Mouse (Mus musculus): ENCODE data around the gene Fgfr2. TPM values are rescaled to one million over a fixed set of nuclear protein-coding genes. Genes with fewer than 3 reads are reported as not detected.
"Not testable (repeated sequence)": the region's sequence is repeated elsewhere in the genome, so short reads cannot be mapped to it uniquely, and the experiment has no call there.

Gene Fgfr2
- polyA plus RNA-seq, 1 experiment from 2014 or later: 93.4 TPM

- not testable (repeated sequence) for H3K27ac ChIP-seq (ENCODE audit: low read length); H3K4me2 ChIP-seq (ENCODE audit: low read depth, low read length); ATAC-seq (ENCODE audit: insufficient read depth, low FRiP score); H3K9me3 ChIP-seq (replicated peaks; ENCODE audit: control insufficient read depth, low read length); H3K4me3 ChIP-seq (replicated peaks; ENCODE audit: low read length); H3K9ac ChIP-seq (ENCODE audit: low read length); H3K36me3 ChIP-seq (ENCODE audit: control insufficient read depth, insufficient read depth, low read length); H3K27me3 ChIP-seq (ENCODE audit: control insufficient read depth, insufficient read depth, low read length)
- H3K4me1 ChIP-seq (ENCODE audit: control insufficient read depth, insufficient read depth, low read length): peaks cover 28% of the 10 kb centered on the region
- WGBS: 56% methylated on average over 6 of the region's 6 CpGs
These were observed 460.3 kb downstream of the Fgfr2 start for GRCm38 (mm10) chr7:132662831-132663230.

DNA sequence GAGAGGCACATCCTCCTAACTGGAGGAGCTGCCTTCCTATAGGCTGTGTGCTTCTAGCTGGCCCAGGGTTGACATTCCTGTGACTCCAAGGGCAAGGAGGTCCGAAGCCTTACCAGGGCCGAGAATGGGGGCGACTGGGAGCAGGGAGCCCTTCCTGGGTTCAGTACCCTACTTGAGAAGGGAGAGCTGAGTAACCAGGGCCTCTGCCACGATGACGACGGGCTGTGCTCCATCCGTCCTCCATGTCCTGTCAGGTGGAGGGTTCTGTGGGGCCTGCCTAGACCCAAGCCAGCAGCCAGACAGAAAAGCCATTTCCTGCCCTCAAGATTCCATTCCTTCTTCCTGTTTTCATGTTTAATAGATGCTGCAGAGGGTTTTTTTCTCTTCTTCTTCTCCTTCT lies 463.5 kb downstream of the Fgfr2 start:
- ATAC-seq (ENCODE audit: insufficient read depth, low FRiP score): no peak
- Histone ChIP-seq H3K4me2 (ENCODE audit: low read depth, low read length) (no peak overlapping the region), H3K27ac (ENCODE audit: low read length) (no peak overlapping the region; the same call in 1 of the 2 replicates), H3K27me3 (ENCODE audit: control insufficient read depth, insufficient read depth, low read length) (no peaks in the 10 kb centered on the region), H3K4me1 (ENCODE audit: control insufficient read depth, insufficient read depth, low read length) (peaks cover 39% of the 10 kb centered on the region), H3K9ac (ENCODE audit: low read length) (no peak overlapping the region), H3K9me3 (replicated peaks; ENCODE audit: control insufficient read depth, low read length) (no peaks in the 10 kb centered on the region), H3K36me3 (ENCODE audit: control insufficient read depth, insufficient read depth, low read length) (no peaks in the 10 kb centered on the region), H3K4me3 (replicated peaks; ENCODE audit: low read length) (no peak overlapping the region)
- 57% methylated on average over 7 of the region's 7 CpGs for WGBS

DNA sequence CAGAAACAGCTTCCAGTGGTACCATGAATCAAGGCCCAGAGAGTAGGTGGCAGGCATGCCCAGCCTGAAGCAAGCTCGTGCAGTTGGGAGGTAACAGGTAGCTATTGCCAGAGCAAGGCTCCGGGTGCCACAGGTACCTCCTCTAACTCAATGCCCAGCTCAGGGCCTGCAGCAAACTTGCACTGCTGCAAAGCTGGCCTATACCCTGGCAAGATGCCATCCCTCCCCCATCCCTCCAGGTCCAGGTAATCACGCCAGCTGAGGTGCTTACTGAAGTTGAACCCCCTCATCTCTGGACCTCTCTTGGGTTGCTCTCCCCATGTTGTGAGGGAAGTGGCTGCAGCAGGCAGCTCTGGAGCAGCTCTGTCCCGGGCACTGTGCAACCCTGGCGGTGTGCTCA lies 464.5 kb downstream of the Fgfr2 start:
- Histone ChIP-seq H3K4me2 (ENCODE audit: low read depth, low read length) (no peak overlapping the region), H3K27me3 (ENCODE audit: control insufficient read depth, insufficient read depth, low read length) (no peaks in the 10 kb centered on the region), H3K9ac (ENCODE audit: low read length) (peak overlapping the region; percentile 46; the same call in 1 of the 2 replicates), H3K9me3 (replicated peaks; ENCODE audit: control insufficient read depth, low read length) (no peaks in the 10 kb centered on the region), H3K4me1 (ENCODE audit: control insufficient read depth, insufficient read depth, low read length) (peaks cover 39% of the 10 kb centered on the region), H3K4me3 (replicated peaks; ENCODE audit: low read length) (no peak overlapping the region), H3K27ac (ENCODE audit: low read length) (peak overlapping the region; percentile 63), H3K36me3 (ENCODE audit: control insufficient read depth, insufficient read depth, low read length) (no peaks in the 10 kb centered on the region)
- ATAC-seq (ENCODE audit: insufficient read depth, low FRiP score): no peak
- WGBS: 76% methylated on average over 5 of the region's 5 CpGs

GRCm38 (mm10) chr7:132658058-132658450 lies 465.1 kb downstream of the Fgfr2 start:
- no peaks in the 10 kb centered on the region for H3K27me3 ChIP-seq (ENCODE audit: control insufficient read depth, insufficient read depth, low read length)
- H3K4me3 ChIP-seq (replicated peaks; ENCODE audit: low read length): no peak overlapping the region
- no peaks in the 10 kb centered on the region for H3K9me3 ChIP-seq (replicated peaks; ENCODE audit: control insufficient read depth, low read length)
- peaks cover 39% of the 10 kb centered on the region for H3K4me1 ChIP-seq (ENCODE audit: control insufficient read depth, insufficient read depth, low read length)
- H3K36me3 ChIP-seq (ENCODE audit: control insufficient read depth, insufficient read depth, low read length): no peaks in the 10 kb centered on the region
- peak overlapping the region; percentile 63 for H3K27ac ChIP-seq (ENCODE audit: low read length)
- H3K4me2 ChIP-seq (ENCODE audit: low read depth, low read length): peak overlapping the region; percentile 20; the same call in 1 of the 2 replicates
- no peak for ATAC-seq (ENCODE audit: insufficient read depth, low FRiP score)
- WGBS: 14% methylated on average over 9 of the region's 9 CpGs
- H3K9ac ChIP-seq (ENCODE audit: low read length): peak overlapping the region; percentile 43

DNA sequence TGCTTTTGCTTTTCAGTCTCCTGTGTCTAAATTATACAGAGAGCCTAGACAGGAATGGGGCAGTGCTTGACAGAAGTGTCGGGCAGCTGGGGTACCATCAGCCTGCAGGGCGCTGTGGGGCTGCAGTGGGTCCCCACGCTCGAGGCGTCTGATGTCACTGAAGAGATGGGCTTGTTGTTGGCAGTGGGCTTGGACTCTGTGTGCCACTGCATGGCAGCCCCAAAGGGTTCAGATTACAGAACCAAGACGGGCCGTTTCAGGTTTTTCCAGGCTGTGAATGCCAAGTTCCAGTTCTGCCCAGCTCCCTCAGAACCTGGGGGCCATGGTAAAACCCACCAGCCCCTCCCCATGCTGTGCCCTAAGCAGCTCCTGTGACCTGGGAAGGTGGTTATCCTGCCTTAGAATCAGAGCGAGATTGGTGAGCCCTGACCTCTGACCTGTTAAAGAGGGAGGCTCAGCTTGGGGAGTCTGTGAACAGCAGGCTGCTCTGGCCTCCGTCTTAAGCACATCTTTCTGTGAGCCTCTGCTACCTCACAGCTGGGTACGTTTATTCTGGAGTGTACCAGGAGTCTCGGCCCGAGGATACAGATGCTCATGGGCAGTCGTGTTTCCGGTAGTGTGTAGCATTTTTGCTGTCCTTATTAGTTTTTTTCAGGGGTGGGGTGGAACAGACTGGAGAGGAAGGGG lies 465.6 kb downstream of the Fgfr2 start:
- H3K27me3 ChIP-seq (ENCODE audit: control insufficient read depth, insufficient read depth, low read length): no peaks in the 10 kb centered on the region
- 49% methylated on average over 14 of the region's 14 CpGs for WGBS
- peak overlapping the region; percentile 63 for H3K27ac ChIP-seq (ENCODE audit: low read length)
- no peak overlapping the region for H3K4me2 ChIP-seq (ENCODE audit: low read depth, low read length)
- no peak for ATAC-seq (ENCODE audit: insufficient read depth, low FRiP score)
- no peaks in the 10 kb centered on the region for H3K36me3 ChIP-seq (ENCODE audit: control insufficient read depth, insufficient read depth, low read length)
- peaks cover 39% of the 10 kb centered on the region for H3K4me1 ChIP-seq (ENCODE audit: control insufficient read depth, insufficient read depth, low read length)
- peak overlapping the region; percentile 43; the same call in 1 of the 2 replicates for H3K9ac ChIP-seq (ENCODE audit: low read length)
- no peak overlapping the region for H3K4me3 ChIP-seq (replicated peaks; ENCODE audit: low read length)
- no peaks in the 10 kb centered on the region for H3K9me3 ChIP-seq (replicated peaks; ENCODE audit: control insufficient read depth, low read length)

DNA sequence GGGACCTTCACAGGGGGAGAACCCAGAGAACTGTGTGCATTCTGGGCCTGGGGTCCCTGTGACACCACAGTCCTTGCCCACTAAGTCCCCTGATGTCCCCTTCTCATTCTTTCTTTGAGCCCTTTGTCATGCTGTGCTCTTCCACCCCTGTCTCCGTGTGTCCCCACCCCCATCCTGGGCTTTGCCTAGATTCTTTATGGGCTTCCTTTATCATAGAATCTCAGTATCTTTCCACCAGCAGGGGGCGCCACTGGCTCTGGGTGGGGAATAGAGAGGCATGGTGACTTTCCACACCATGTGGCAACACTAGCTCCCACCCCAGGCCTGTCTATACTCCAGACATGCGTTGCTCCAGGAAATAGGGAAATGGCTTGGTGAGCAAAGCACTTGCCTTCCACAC lies 466.6 kb downstream of the Fgfr2 start:
- Histone ChIP-seq H3K4me2 (ENCODE audit: low read depth, low read length) (no peak overlapping the region), H3K9ac (ENCODE audit: low read length) (peak overlapping the region; percentile 47; the same call in 1 of the 2 replicates), H3K27me3 (ENCODE audit: control insufficient read depth, insufficient read depth, low read length) (no peaks in the 10 kb centered on the region), H3K4me3 (replicated peaks; ENCODE audit: low read length) (no peak overlapping the region), H3K4me1 (ENCODE audit: control insufficient read depth, insufficient read depth, low read length) (peaks cover 39% of the 10 kb centered on the region), H3K9me3 (replicated peaks; ENCODE audit: control insufficient read depth, low read length) (no peaks in the 10 kb centered on the region), H3K36me3 (ENCODE audit: control insufficient read depth, insufficient read depth, low read length) (no peaks in the 10 kb centered on the region), H3K27ac (ENCODE audit: low read length) (peak overlapping the region; percentile 64; the same call in 1 of the 2 replicates)
- 3% methylated on average over 3 of the region's 3 CpGs for WGBS
- ATAC-seq (ENCODE audit: insufficient read depth, low FRiP score): peak; percentile 52

DNA sequence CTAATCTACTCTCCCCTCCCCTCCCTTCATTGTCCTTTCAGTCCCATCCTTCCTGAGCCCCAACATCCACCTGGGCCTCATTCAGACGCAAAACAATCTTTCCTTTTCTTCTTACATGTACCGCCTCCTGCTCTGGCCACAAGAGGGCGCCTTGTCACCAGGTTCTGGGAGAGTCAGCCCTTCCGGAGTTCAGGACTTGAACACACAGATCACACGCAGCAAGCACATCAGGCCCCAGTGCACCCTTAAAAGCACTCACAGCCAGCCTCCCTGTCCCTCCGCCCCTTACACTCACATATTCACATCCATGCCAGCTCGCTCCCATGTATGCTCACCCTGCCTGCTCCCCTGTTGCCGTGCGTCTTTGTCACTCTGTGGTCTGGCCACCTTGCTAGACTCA lies 467.1 kb downstream of the Fgfr2 start:
- H3K9ac ChIP-seq (ENCODE audit: low read length): peak overlapping the region; percentile 47
- peaks cover 39% of the 10 kb centered on the region for H3K4me1 ChIP-seq (ENCODE audit: control insufficient read depth, insufficient read depth, low read length)
- H3K4me3 ChIP-seq (replicated peaks; ENCODE audit: low read length): no peak overlapping the region
- no peak overlapping the region for H3K4me2 ChIP-seq (ENCODE audit: low read depth, low read length)
- ATAC-seq (ENCODE audit: insufficient read depth, low FRiP score): peak; percentile 59; the same call in 1 of the 2 replicates
- H3K27me3 ChIP-seq (ENCODE audit: control insufficient read depth, insufficient read depth, low read length): no peaks in the 10 kb centered on the region
- peak overlapping the region; percentile 64; the same call in 1 of the 2 replicates for H3K27ac ChIP-seq (ENCODE audit: low read length)
- no peaks in the 10 kb centered on the region for H3K36me3 ChIP-seq (ENCODE audit: control insufficient read depth, insufficient read depth, low read length)
- 26% methylated on average over 9 of the region's 9 CpGs for WGBS
- no peaks in the 10 kb centered on the region for H3K9me3 ChIP-seq (replicated peaks; ENCODE audit: control insufficient read depth, low read length)

DNA sequence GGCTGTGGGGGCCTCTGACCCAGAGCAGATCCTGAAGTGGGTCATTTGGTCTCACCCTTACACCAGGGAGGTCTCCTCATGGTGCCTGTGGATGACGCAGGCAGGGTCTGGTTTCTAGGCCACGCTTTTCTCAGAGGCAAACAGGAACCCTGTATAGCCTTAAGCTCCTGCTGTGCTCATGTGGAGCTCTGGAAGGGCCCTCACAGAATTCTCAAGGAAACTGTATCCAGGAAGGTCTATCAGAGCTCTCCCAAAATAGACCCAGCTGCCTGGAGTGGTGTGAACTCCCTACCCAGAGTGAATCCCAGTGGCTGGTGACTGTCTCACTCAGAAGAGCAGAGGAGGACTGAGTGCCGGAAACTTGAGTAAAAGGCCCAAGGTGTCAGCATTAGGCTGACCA lies 468.7 kb downstream of the Fgfr2 start:
- Histone ChIP-seq H3K36me3 (ENCODE audit: control insufficient read depth, insufficient read depth, low read length) (no peaks in the 10 kb centered on the region), H3K27ac (ENCODE audit: low read length) (no peak overlapping the region), H3K4me2 (ENCODE audit: low read depth, low read length) (no peak overlapping the region), H3K4me3 (replicated peaks; ENCODE audit: low read length) (no peak overlapping the region), H3K9ac (ENCODE audit: low read length) (no peak overlapping the region), H3K9me3 (replicated peaks; ENCODE audit: control insufficient read depth, low read length) (no peaks in the 10 kb centered on the region), H3K27me3 (ENCODE audit: control insufficient read depth, insufficient read depth, low read length) (no peaks in the 10 kb centered on the region), H3K4me1 (ENCODE audit: control insufficient read depth, insufficient read depth, low read length) (peaks cover 27% of the 10 kb centered on the region)
- WGBS: 88% methylated on average over 3 of the region's 3 CpGs
- no peak for ATAC-seq (ENCODE audit: insufficient read depth, low FRiP score)

- Histone ChIP-seq H3K27me3 (ENCODE audit: control insufficient read depth, insufficient read depth, low read length) (no peaks in the 10 kb centered on the region), H3K36me3 (ENCODE audit: control insufficient read depth, insufficient read depth, low read length) (no peaks in the 10 kb centered on the region), H3K4me1 (ENCODE audit: control insufficient read depth, insufficient read depth, low read length) (no peaks in the 10 kb centered on the region), H3K9ac (ENCODE audit: low read length) (no peak overlapping the region), H3K9me3 (replicated peaks; ENCODE audit: control insufficient read depth, low read length) (no peaks in the 10 kb centered on the region), H3K4me3 (replicated peaks; ENCODE audit: low read length) (no peak overlapping the region), H3K27ac (ENCODE audit: low read length) (no peak overlapping the region), H3K4me2 (ENCODE audit: low read depth, low read length) (no peak overlapping the region)
- 92% methylated on average over 1 of the region's 1 CpGs for WGBS
- ATAC-seq (ENCODE audit: insufficient read depth, low FRiP score): no peak
These were observed 476.6 kb downstream of the Fgfr2 start for GRCm38 (mm10) chr7:132646514-132646913.

All from stomach, embryonic 16.5 days (tissue).